Mouse (Mus musculus): ENCODE measurements around the gene Gm10912.

GRCm38 (mm10) chr2:104027458-104028138 lies 38.0 kb upstream of the Gm10912 start, which contains the start of gene Fbxo3:
- no peak for TF ChIP-seq CTCF (IDR thresholded peaks at IDR 0.05; ENCODE audit: borderline replicate concordance, insufficient read depth, low read depth, low read length)
- TF ChIP-seq POLR2A (IDR thresholded peaks at IDR 0.05; ENCODE audit: borderline replicate concordance, insufficient read depth, low read length) = peak; percentile 56; the same call in 1 of the 2 replicates
